Mouse (Mus musculus): ENCODE data around the gene Stx18. TPM values are rescaled to one million over a fixed set of nuclear protein-coding genes. Genes with fewer than 3 reads are reported as not detected.

Stx18 gene
- polyA plus RNA-seq, 1 experiment from 2014 or later: 37.2 TPM

DNA sequence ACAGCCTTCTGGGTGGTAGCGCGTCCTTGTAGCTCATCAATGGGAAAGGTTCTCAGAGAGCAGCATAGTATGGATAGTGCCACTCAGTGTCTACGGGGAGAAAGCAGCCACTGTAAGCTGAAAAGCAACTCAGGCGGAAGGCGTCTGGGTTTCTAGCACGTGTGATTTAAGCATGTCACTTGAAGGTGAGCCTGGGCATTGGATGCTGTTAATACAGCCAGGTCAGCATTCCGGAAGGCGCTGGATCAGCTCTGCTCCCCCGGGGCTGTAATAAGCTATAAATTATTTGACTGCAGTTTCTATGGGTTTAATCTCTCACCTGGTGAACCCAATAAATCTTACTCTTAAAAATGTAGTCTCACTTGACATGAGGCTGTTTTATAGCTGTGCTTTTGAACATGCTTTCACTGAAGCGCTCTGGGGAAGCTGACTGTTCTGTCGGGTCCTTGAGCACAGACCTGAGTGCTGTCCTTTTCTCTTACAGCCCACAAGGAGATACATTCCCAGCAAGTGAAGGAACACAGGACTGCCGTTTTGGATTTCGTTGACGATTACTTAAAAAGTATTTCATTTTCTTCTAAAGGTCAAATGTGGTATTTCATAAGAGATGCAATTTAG lies 67.6 kb downstream of the Stx18 start:
- Histone ChIP-seq H3K9ac (replicated peaks) (no peak overlapping the region), H3K4me1 (no peaks in the 10 kb centered on the region), H3K4me3 (no peak overlapping the region), H3K36me3 (peaks cover 14% of the 10 kb centered on the region; the same call in 1 of the 2 replicates), H3K4me2 (replicated peaks) (no peak overlapping the region), H3K27me3 (no peaks in the 10 kb centered on the region), H3K9me3 (no peaks in the 10 kb centered on the region), H3K27ac (replicated peaks) (no peak overlapping the region)
- ATAC-seq (replicated peaks): no peak
- WGBS: 93% methylated on average over 14 of the region's 14 CpGs

DNA sequence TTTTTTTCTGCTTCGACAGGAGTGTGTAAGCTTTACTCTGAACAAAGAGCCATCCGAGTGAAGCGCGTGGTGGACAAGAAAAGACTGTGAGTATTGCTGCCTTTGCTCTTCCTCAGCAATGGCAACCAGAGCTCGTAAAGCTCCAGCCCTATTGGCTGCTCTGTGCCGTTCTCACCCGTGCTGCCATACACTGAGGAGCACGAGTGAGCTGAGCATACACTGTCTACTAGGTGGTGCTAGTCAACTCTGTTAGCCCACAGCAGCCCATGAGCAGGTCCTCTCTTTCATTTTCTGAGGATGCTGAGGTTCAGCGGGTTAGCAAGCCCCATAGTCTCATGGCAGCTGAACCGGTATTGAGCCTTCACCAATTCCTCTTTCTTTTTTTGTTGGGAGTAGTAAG lies 68.3 kb downstream of the Stx18 start:
- Histone ChIP-seq H3K4me3 (no peak overlapping the region), H3K9me3 (no peaks in the 10 kb centered on the region), H3K27ac (replicated peaks) (no peak overlapping the region), H3K27me3 (no peaks in the 10 kb centered on the region), H3K9ac (replicated peaks) (no peak overlapping the region), H3K4me2 (replicated peaks) (no peak overlapping the region), H3K36me3 (peaks cover 14% of the 10 kb centered on the region; the same call in 1 of the 2 replicates), H3K4me1 (no peaks in the 10 kb centered on the region)
- 82% methylated on average over 10 of the region's 10 CpGs for WGBS
- no peak for ATAC-seq (replicated peaks)

DNA sequence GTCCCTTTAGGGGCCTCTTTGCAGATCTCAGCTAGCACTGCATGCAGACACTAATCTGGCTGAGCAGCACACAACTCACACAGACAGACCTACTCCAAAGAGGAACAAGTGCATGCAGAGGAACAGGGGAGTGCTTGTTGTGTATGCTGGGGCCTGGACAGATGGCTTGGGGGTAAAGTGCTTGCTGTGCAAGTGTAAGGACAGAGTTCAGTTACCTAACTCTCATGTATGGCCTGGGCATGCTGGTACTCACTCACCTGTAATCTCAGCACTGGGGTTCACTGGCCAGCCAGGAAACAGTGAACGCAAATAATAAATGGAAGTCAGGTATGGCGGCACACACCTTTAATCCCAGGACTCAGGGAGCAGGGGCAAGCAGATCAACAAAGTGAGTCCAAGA lies 76.0 kb downstream of the Stx18 start:
- Histone ChIP-seq H3K9me3 (no peaks in the 10 kb centered on the region), H3K4me1 (no peaks in the 10 kb centered on the region), H3K4me2 (replicated peaks) (no peak overlapping the region), H3K4me3 (no peak overlapping the region), H3K27ac (replicated peaks) (no peak overlapping the region), H3K27me3 (no peaks in the 10 kb centered on the region), H3K9ac (replicated peaks) (no peak overlapping the region), H3K36me3 (peaks cover 19% of the 10 kb centered on the region; the same call in 1 of the 2 replicates)
- WGBS: 98% methylated on average over 2 of the region's 2 CpGs
- ATAC-seq (replicated peaks): no peak

DNA sequence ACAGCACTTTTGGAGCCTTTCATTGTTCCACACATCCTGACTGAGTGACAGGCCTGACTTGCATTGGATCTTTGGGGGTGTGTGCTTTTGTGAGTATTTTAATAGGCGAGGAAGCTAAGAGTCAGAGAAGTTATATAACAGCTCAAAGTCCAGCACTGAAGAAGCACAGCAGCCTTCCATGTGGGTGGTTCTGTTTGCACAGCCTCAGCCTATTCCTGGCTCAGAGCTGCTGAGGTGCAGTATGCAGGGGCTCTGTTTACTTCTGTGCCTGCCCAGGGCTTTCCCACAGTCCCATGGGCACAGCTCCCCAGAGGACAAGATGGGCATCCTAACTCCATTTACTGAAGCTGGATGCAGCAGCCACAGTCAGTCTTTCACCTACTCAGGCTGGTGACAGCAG lies 78.5 kb downstream of the Stx18 start:
- Histone ChIP-seq H3K36me3 (peaks cover 19% of the 10 kb centered on the region; the same call in 1 of the 2 replicates), H3K4me1 (no peaks in the 10 kb centered on the region), H3K4me2 (replicated peaks) (no peak overlapping the region), H3K9me3 (no peaks in the 10 kb centered on the region), H3K4me3 (no peak overlapping the region), H3K27me3 (no peaks in the 10 kb centered on the region), H3K27ac (replicated peaks) (no peak overlapping the region), H3K9ac (replicated peaks) (no peak overlapping the region)
- no peak for ATAC-seq (replicated peaks)
- 79% methylated on average over 1 of the region's 1 CpGs for WGBS

DNA sequence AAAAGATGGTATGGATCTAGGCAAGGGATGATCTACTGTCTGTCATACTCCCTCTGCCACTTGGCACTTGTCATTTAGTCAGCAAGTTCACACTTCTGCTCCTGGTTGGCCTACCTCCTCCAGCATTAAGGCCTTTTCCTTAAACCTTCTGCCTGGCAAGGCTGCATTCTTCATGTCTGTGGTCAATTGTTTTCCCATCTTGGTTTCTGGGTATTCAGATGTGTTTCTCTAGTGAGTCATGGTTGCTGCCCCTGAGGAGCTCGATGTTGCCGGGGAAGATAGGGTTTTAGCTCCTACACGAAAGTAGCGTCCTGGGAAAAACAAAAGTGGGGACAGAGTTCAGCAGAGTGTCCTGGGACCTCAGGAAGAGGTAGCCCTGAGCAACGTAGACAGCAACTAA lies 80.7 kb downstream of the Stx18 start:
- no peak overlapping the region for H3K4me3 ChIP-seq
- H3K36me3 ChIP-seq: peaks cover 19% of the 10 kb centered on the region; the same call in 1 of the 2 replicates
- no peak overlapping the region for H3K9ac ChIP-seq (replicated peaks)
- H3K4me2 ChIP-seq (replicated peaks): no peak overlapping the region
- H3K27me3 ChIP-seq: no peaks in the 10 kb centered on the region
- no peaks in the 10 kb centered on the region for H3K9me3 ChIP-seq
- no peaks in the 10 kb centered on the region for H3K4me1 ChIP-seq
- H3K27ac ChIP-seq (replicated peaks): no peak overlapping the region
- 94% methylated on average over 5 of the region's 5 CpGs for WGBS
- no peak for ATAC-seq (replicated peaks)

DNA sequence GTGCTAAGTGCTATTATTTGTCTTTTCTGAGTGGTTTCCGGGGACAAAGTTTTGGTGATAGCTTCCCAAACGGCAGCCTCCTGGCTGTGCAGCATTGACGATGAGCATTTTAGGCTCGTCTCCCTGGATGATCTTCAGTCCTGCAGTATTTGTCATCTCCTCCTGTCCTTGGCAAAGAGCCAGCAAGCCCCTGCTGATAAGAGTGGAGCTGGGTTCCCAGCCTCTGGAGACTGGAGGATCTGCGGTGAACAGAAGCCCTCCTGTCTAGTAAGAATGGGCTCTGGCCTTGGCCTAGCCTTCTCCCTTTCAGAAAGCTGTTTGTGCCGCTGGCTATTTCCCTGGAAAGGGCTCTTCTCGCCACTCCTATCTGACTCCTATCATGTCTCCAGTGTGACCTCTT lies 83.2 kb downstream of the Stx18 start:
- 84% methylated on average over 7 of the region's 7 CpGs for WGBS
- Histone ChIP-seq H3K36me3 (peaks cover 12% of the 10 kb centered on the region; the same call in 1 of the 2 replicates), H3K9ac (replicated peaks) (no peak overlapping the region), H3K27ac (replicated peaks) (no peak overlapping the region), H3K9me3 (no peaks in the 10 kb centered on the region), H3K4me1 (no peaks in the 10 kb centered on the region), H3K4me2 (replicated peaks) (no peak overlapping the region), H3K27me3 (no peaks in the 10 kb centered on the region), H3K4me3 (no peak overlapping the region)
- no peak for ATAC-seq (replicated peaks)

DNA sequence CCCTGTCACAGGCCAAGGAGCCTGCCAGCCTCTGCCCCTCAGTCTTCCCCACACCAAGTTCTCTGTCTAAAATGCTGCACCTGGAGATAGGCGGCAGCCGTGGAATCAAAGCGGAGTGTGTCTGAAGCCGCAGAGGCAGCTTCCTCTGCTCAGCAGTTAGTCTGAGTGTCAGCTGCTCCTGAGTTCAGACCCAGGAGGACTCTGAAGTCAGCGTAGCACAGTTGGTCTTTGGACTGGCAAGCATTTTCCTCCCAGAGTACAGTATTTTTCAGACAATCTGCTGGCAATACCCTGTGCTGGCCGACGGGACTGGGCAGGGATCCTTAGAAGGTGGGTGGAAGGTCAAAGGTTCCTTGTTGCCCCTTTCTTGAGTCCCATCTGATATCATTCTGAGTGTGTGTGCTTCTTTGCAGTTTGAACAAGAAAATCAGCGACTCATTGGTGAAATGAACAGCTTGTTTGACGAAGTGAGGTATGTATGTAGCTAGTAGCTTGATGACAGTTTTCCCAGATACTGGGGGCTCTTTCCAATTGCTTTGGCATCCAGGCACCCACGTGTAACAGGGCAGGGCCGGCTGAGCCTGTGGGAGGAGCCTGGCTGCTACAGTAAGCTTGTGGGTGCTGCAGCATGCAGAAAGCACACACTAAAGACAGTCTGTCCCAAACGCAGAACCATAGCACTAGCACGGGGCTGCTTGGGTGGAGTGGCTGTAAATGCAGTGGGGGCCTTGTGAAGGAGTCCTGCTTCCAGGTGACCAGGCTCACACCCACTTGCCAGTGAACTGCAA lies 88.2 kb downstream of the Stx18 start:
- WGBS: 86% methylated on average over 13 of the region's 13 CpGs
- H3K4me3 ChIP-seq: no peak overlapping the region
- H3K9ac ChIP-seq (replicated peaks): no peak overlapping the region
- no peak overlapping the region for H3K4me2 ChIP-seq (replicated peaks)
- 0 out of 2 replicates have a peak, but pooled peaks have one; percentile 43 for ATAC-seq (replicated peaks)
- H3K9me3 ChIP-seq: no peaks in the 10 kb centered on the region
- no peaks in the 10 kb centered on the region for H3K4me1 ChIP-seq
- no peaks in the 10 kb centered on the region for H3K27me3 ChIP-seq
- no peak overlapping the region for H3K27ac ChIP-seq (replicated peaks)
- H3K36me3 ChIP-seq: 0 out of 2 replicates have a peak, but pooled peaks cover 2% of the 10 kb centered on the region

DNA sequence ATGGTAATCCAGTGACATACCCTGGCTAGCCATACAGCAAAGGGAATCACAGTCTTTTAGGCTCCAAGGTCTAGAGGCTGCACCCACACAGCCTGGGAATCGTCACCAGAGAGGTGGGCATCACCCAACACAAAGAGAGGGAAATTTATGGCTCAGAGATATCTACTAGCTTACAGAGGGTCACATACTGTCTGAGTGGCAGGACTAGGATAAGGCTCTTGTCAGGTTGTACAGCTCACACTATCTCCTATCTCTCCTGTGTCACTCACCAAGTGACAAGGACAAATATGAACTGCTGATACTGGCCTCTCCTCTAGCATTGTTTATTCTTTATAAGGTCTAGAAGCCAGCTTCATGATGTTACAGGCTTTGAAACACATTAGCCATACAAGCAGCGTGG lies 90.8 kb downstream of the Stx18 start:
- Histone ChIP-seq H3K27me3 (no peaks in the 10 kb centered on the region), H3K27ac (replicated peaks) (no peak overlapping the region), H3K9me3 (no peaks in the 10 kb centered on the region), H3K36me3 (0 out of 2 replicates have a peak, but pooled peaks cover 2% of the 10 kb centered on the region), H3K4me2 (replicated peaks) (no peak overlapping the region), H3K9ac (replicated peaks) (no peak overlapping the region), H3K4me1 (no peaks in the 10 kb centered on the region), H3K4me3 (no peak overlapping the region)
- 97% methylated on average over 2 of the region's 2 CpGs for WGBS
- no peak for ATAC-seq (replicated peaks)

DNA sequence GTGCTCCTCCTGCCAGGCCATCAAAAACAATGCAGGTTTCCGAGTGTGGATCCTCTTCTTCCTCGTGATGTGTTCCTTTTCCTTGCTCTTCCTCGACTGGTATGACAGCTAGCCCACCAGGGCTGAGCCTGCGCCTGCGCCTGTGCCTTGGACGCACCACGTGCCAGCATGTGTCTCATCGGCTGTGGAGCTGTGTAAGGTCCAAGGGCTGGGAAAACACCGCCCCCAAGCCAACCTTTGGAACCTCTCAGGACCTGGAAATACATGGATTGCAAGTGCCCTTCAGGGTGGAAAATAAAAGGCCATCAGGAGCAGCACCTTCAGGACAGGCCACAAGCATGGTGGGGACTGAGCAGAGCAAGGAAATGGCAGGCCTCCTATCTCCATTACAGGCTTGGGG lies 97.7 kb downstream of the Stx18 start:
- Histone ChIP-seq H3K27me3 (no peaks in the 10 kb centered on the region), H3K4me3 (no peak overlapping the region), H3K9me3 (no peaks in the 10 kb centered on the region), H3K27ac (replicated peaks) (no peak overlapping the region), H3K36me3 (peaks cover 61% of the 10 kb centered on the region), H3K4me2 (replicated peaks) (no peak overlapping the region), H3K4me1 (no peaks in the 10 kb centered on the region), H3K9ac (replicated peaks) (no peak overlapping the region)
- 94% methylated on average over 9 of the region's 9 CpGs for WGBS
- ATAC-seq (replicated peaks): peak; percentile 37; the same call in 1 of the 2 replicates

DNA sequence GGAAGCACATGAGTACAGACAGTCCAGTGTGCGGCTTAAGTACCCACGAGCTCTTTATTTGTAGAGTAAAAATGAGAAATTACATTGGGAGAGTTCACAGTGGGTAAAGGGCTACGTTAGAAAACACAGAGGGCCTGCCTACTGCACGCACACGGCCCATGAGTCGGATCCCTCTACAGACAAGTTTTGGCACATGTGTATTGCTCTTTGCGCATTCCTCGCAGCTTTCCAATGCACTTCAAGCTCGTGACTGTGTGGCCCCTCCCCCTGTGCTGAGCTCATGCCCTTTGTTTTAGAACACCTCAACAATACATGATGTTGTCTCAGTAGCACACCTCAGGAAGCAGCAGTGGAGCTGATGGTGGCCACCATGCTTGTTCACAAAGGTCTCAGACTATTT lies 98.6 kb downstream of the Stx18 start:
- H3K4me3 ChIP-seq: no peak overlapping the region
- no peak overlapping the region for H3K9ac ChIP-seq (replicated peaks)
- H3K9me3 ChIP-seq: no peaks in the 10 kb centered on the region
- ATAC-seq (replicated peaks): no peak
- no peaks in the 10 kb centered on the region for H3K27me3 ChIP-seq
- H3K27ac ChIP-seq (replicated peaks): no peak overlapping the region
- 83% methylated on average over 9 of the region's 9 CpGs for WGBS
- no peak overlapping the region for H3K4me2 ChIP-seq (replicated peaks)
- H3K4me1 ChIP-seq: no peaks in the 10 kb centered on the region
- H3K36me3 ChIP-seq: peaks cover 69% of the 10 kb centered on the region

DNA sequence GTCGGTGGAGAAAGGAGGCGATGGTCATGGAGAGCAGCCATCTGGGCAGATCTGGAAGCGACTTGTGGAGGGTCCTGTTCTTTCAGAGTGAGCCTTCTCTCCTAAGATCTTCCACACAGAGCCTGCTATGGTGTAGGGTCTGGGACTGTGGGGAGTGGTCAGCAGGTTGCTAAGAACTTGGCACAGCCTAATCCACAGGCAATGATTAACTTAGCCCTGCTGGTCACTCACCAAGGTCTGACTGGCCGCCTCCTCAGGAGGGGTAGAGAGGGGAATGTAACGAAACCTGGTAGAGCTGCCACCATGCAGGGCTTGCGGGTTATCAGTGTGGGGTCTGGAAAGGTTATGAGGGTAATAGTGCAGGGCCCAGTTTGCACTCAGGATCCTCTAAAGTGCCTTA lies 102.4 kb downstream of the Stx18 start:
- H3K4me2 ChIP-seq (replicated peaks): no peak overlapping the region
- peaks cover 6% of the 10 kb centered on the region; the same call in 1 of the 2 replicates for H3K4me1 ChIP-seq
- no peak for ATAC-seq (replicated peaks)
- no peak overlapping the region for H3K27ac ChIP-seq (replicated peaks)
- 91% methylated on average over 6 of the region's 6 CpGs for WGBS
- H3K9me3 ChIP-seq: no peaks in the 10 kb centered on the region
- no peaks in the 10 kb centered on the region for H3K27me3 ChIP-seq
- H3K36me3 ChIP-seq: peaks cover 93% of the 10 kb centered on the region
- H3K4me3 ChIP-seq: no peak overlapping the region
- H3K9ac ChIP-seq (replicated peaks): no peak overlapping the region

DNA sequence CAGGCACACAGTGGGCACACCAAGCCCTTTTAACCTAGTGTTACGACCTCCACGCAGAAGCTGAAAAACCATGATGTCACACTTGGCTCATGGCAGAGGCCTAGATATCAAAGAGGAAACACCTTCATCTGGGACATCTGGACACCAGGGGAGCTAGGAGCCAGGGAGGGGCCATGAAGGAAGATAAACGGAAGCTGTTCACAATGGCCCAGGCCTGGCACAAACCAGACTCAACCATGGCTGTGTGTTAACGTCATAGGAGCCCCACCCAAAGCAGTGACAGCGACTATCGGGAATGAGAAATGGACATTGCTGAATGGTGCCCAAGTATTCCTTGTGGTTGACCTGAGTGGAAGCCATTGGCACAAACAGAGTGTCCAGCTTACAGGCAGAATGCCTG lies 108.0 kb downstream of the Stx18 start:
- Histone ChIP-seq H3K27ac (replicated peaks) (no peak overlapping the region), H3K27me3 (no peaks in the 10 kb centered on the region), H3K36me3 (peaks cover 88% of the 10 kb centered on the region), H3K4me1 (peaks cover 45% of the 10 kb centered on the region), H3K9ac (replicated peaks) (no peak overlapping the region), H3K4me3 (no peak overlapping the region), H3K4me2 (replicated peaks) (no peak overlapping the region), H3K9me3 (no peaks in the 10 kb centered on the region)
- ATAC-seq (replicated peaks): no peak
- 88% methylated on average over 6 of the region's 6 CpGs for WGBS
